Mouse (Mus musculus) liver, adult 2 months (tissue): ENCODE results near the gene Abcg4. TPM values are rescaled to one million over a fixed set of nuclear protein-coding genes. Genes with fewer than 3 reads are reported as not detected.

Source experiments
- DNase-seq: peaks from one replicate; pipeline ENCODE4 v3.0.0-alpha.2; 2011; ENCODE audit warnings: low read depth, low spot score; ENCODE audit errors: extremely low read depth
- H3K27ac ChIP-seq: fragments of 200-500 bp; replicated peaks from 2 replicates; pipeline ENCODE4 v1.5.1; 2012; ENCODE audit warnings: low read depth, mild to moderate bottlenecking, control low read depth, inconsistent platforms, low read length; ENCODE audit not compliant: insufficient read depth
- H3K27me3 ChIP-seq: fragments of 200-500 bp; 2 replicates; pipeline ENCODE4 v1.6.1; 2012; ENCODE audit warnings: mild to moderate bottlenecking, moderate library complexity, low read length, inconsistent platforms; ENCODE audit not compliant: control insufficient read depth, insufficient read depth
- H3K36me3 ChIP-seq: fragments of 200-500 bp; 2 replicates; pipeline ENCODE4 v1.6.1; 2012; ENCODE audit warnings: low read length, inconsistent platforms; ENCODE audit not compliant: control insufficient read depth, insufficient read depth
- H3K4me1 ChIP-seq: fragments of 200-500 bp; 2 replicates; pipeline ENCODE4 v1.6.1; 2011; ENCODE audit warnings: low read length; ENCODE audit not compliant: control insufficient read depth, insufficient read depth
- H3K4me3 ChIP-seq: fragments of 200-500 bp; 2 replicates; pipeline ENCODE4 v1.5.1; 2011; ENCODE audit warnings: low read depth, mild to moderate bottlenecking, control low read depth, low read length, moderate library complexity; ENCODE audit not compliant: insufficient read depth
- H3K79me2 ChIP-seq: fragments of 200-500 bp; 2 replicates; pipeline ENCODE4 v1.6.1; 2012; ENCODE audit warnings: inconsistent platforms, mild to moderate bottlenecking, low read length, moderate library complexity; ENCODE audit not compliant: control insufficient read depth, insufficient read depth
- H3K9ac ChIP-seq: fragments of 200-500 bp; 2 replicates; pipeline ENCODE4 v1.6.1; 2012; ENCODE audit warnings: low read depth, mild to moderate bottlenecking, control low read depth, inconsistent platforms, low read length
- CTCF ChIP-seq: fragments of 200-500 bp; IDR thresholded peaks from 2 replicates; pipeline ENCODE4 v1.5.1; 2011; ENCODE audit warnings: low read depth, low read length, control low read depth
- POLR2A ChIP-seq: fragments of 200-500 bp; IDR thresholded peaks from 2 replicates; pipeline ENCODE4 v1.6.1; 2011; ENCODE audit warnings: low read length, control low read depth; ENCODE audit not compliant: insufficient read depth; ENCODE audit errors: extremely low read depth
- WGBS: fragments of 180-500 bp; shearing (Covaris S2); methylation state at CpG from one replicate; pipeline ENCODE4 v1.1.7; 2018; 5-methylcytosine and 5-hydroxymethylcytosine counted together
- polyA plus RNA-seq: library from polyadenylated mRNA; depleted of rRNA; stranded (reverse); fragments of >200 nt; gene quantifications from 2 replicates; pipeline ENCODE4 v1.2.3, GENCODE M21; 2012
- total RNA-seq: library from RNA; depleted of rRNA; stranded (reverse); fragments of >200 nt; gene quantifications from 2 replicates; pipeline ENCODE4 v1.2.3, GENCODE M21; 2014

Gene Abcg4
- total and polyA plus RNA-seq, 2 experiments, result 0.11 TPM; not detected in 1

GRCm38 (mm10) chr9:44241418-44241817, 47.0 kb downstream of the Abcg4 start:
- H3K9ac ChIP-seq, result no peak overlapping the region
- H3K27me3 ChIP-seq, result no peaks in the 10 kb centered on the region
- H3K36me3 ChIP-seq, result no peaks in the 10 kb centered on the region
- DNase-seq, result no peak
- no peaks in the 10 kb centered on the region for H3K4me1 ChIP-seq
- TF ChIP-seq CTCF (no peak), POLR2A (no peak)
- WGBS, result 78% methylated on average over 9 of the region's 9 CpGs
- H3K27ac ChIP-seq, result no peak overlapping the region
- H3K79me2 ChIP-seq, result no peaks in the 10 kb centered on the region
- no peak overlapping the region for H3K4me3 ChIP-seq

GRCm38 (mm10) chr9:44240911-44241310, 47.5 kb downstream of the Abcg4 start:
- no peak overlapping the region for H3K9ac ChIP-seq
- H3K27me3 ChIP-seq, result no peaks in the 10 kb centered on the region
- WGBS, result 70% methylated on average over 5 of the region's 5 CpGs
- no peak overlapping the region for H3K27ac ChIP-seq
- DNase-seq, result no peak
- H3K4me3 ChIP-seq, result no peak overlapping the region
- H3K79me2 ChIP-seq, result no peaks in the 10 kb centered on the region
- no peaks in the 10 kb centered on the region for H3K36me3 ChIP-seq
- no peaks in the 10 kb centered on the region for H3K4me1 ChIP-seq
- TF ChIP-seq POLR2A (no peak), CTCF (no peak)

- no peaks in the 10 kb centered on the region for H3K79me2 ChIP-seq
- H3K27me3 ChIP-seq, result no peaks in the 10 kb centered on the region
- no peak within 1 kb of the TSS for H3K27ac ChIP-seq
- H3K36me3 ChIP-seq, result no peaks in the 10 kb centered on the region
- H3K4me1 ChIP-seq, result no peaks in the 10 kb centered on the region
- no peak for DNase-seq
- H3K9ac ChIP-seq, result no peak within 1 kb of the TSS
- 55% methylated on average over 2 of the region's 2 CpGs for WGBS
- TF ChIP-seq POLR2A, result no peak
- no peak for TF ChIP-seq CTCF
- no peak within 1 kb of the TSS for H3K4me3 ChIP-seq
Observed at GRCm38 (mm10) chr9:44240399-44240798, 48.0 kb downstream of the Abcg4 start, which contains the start of gene Ccdc153. Gene Ccdc153, plus strand, starts transcription at chr9:44240676.

- TF ChIP-seq POLR2A, result no peak
- TF ChIP-seq CTCF, result peak; percentile 77
- DNase-seq, result peak; percentile 17
- 10% methylated on average over 5 of the region's 5 CpGs for WGBS
- H3K79me2 ChIP-seq, result no peaks in the 10 kb centered on the region
- H3K27me3 ChIP-seq, result no peaks in the 10 kb centered on the region
- no peak overlapping the region for H3K27ac ChIP-seq
- no peaks in the 10 kb centered on the region for H3K36me3 ChIP-seq
- H3K4me1 ChIP-seq, result no peaks in the 10 kb centered on the region
- H3K9ac ChIP-seq, result no peak overlapping the region
- H3K4me3 ChIP-seq, result no peak overlapping the region
Observed at GRCm38 (mm10) chr9:44239447-44239846, 49.0 kb downstream of the Abcg4 start.

GRCm38 (mm10) chr9:44238501-44239190, 49.8 kb downstream of the Abcg4 start:
- TF ChIP-seq CTCF (no peak), POLR2A (no peak)
- 81% methylated on average over 17 of the region's 17 CpGs for WGBS
- DNase-seq, result no peak
- peaks cover under 1% of the 10 kb centered on the region; the same call in 1 of the 2 replicates for H3K79me2 ChIP-seq
- H3K27ac ChIP-seq, result no peak overlapping the region
- H3K9ac ChIP-seq, result no peak overlapping the region
- H3K27me3 ChIP-seq, result no peaks in the 10 kb centered on the region
- H3K36me3 ChIP-seq, result no peaks in the 10 kb centered on the region
- no peaks in the 10 kb centered on the region for H3K4me1 ChIP-seq
- H3K4me3 ChIP-seq, result no peak overlapping the region

GRCm38 (mm10) chr9:44237128-44237527, 51.3 kb downstream of the Abcg4 start:
- H3K4me3 ChIP-seq, result no peak overlapping the region
- no peak for DNase-seq
- no peak overlapping the region for H3K9ac ChIP-seq
- H3K27ac ChIP-seq, result no peak overlapping the region
- no peaks in the 10 kb centered on the region for H3K36me3 ChIP-seq
- peaks cover 8% of the 10 kb centered on the region; the same call in 1 of the 2 replicates for H3K79me2 ChIP-seq
- TF ChIP-seq CTCF (no peak), POLR2A (no peak)
- 81% methylated on average over 4 of the region's 4 CpGs for WGBS
- H3K4me1 ChIP-seq, result no peaks in the 10 kb centered on the region
- H3K27me3 ChIP-seq, result no peaks in the 10 kb centered on the region
